15 mouse cellular contexts compared by ENCODE assay signal in genomic region chr6:100298945-100299344, GRCm38 (mm10). TPM values are rescaled to one million over a fixed set of nuclear protein-coding genes. Genes with fewer than 3 reads are reported as not detected.
DNase-seq lines count a peak whose midpoint lies in the region; ATAC-seq and TF ChIP-seq lines count a peak whose summit lies in the region.
"Had no signal": no experiment of that assay in that cellular context is flagged by ENCODE, and none has a peak within 500 bp of the region (broad histone marks: within the 10 kb centered on the region; RNA-seq: fewer than 3 reads in every experiment).

No protein-coding gene starts in this region.

- no peak overlapping the region for H3K9ac ChIP-seq in heart, embryonic 12.5 days
- H3K9ac ChIP-seq: liver, embryonic 14.5 days; neural tube, embryonic 13.5 days had no signal

- peak; percentile 96 for DNase-seq in heart, adult 11 months
- DNase-seq in lung, postnatal 10 days, result peak; percentile 12
- no peak for DNase-seq in lung, adult 2 months
- peak; percentile 35 for DNase-seq in brain, adult 2 months (ENCODE audit: low read depth, low spot score)
- no peak for DNase-seq in frontal cortex, postnatal 14 days (ENCODE audit: low spot score in 2 of 2)
- no peak for DNase-seq in right cerebral cortex, adult 2 months (ENCODE audit: low spot score in 2 of 2)
- DNase-seq: cerebellum, adult 9-10 months; right cerebral cortex, postnatal 4 days had no signal

- no peaks in the 10 kb centered on the region for H3K9me3 ChIP-seq in heart, embryonic 12.5 days (replicated peaks)
- H3K9me3 ChIP-seq: midbrain, embryonic 10.5 days; neural tube, embryonic 13.5 days had no signal

- no peak overlapping the region for H3K27ac ChIP-seq in heart, embryonic 12.5 days (ENCODE audit: poor library complexity, severe bottlenecking)
- H3K27ac ChIP-seq: liver, embryonic 14.5 days; midbrain, embryonic 10.5 days; neural tube, embryonic 13.5 days; stomach, postnatal 0 days had no signal

- TF ChIP-seq POLR2A in lung, adult 2 months (IDR thresholded peaks at IDR 0.05; ENCODE audit: borderline replicate concordance, extremely low read depth, low read depth, low read length), result no peak

- H3K4me1 ChIP-seq in heart, embryonic 12.5 days (replicated peaks), result peaks cover 6% of the 10 kb centered on the region
- no peaks in the 10 kb centered on the region for H3K4me1 ChIP-seq in lung, adult 2 months (ENCODE audit: control insufficient read depth, insufficient read depth, low read length)
- H3K4me1 ChIP-seq: neural tube, embryonic 13.5 days had no signal

- H3K4me2 ChIP-seq in heart, embryonic 12.5 days, result no peak overlapping the region
- H3K4me2 ChIP-seq: neural tube, embryonic 13.5 days had no signal

- no peak overlapping the region for H3K4me3 ChIP-seq in heart, embryonic 12.5 days
- no peak overlapping the region for H3K4me3 ChIP-seq in lung, adult 2 months (replicated peaks; ENCODE audit: extremely low read depth, low read depth, low read length)
- H3K4me3 ChIP-seq: midbrain, embryonic 10.5 days; neural tube, embryonic 13.5 days had no signal

- no peak for TF ChIP-seq CTCF in lung, adult 2 months (IDR thresholded peaks at IDR 0.05; ENCODE audit: insufficient read depth, low read length)

- peaks cover 35% of the 10 kb centered on the region for H3K27me3 ChIP-seq in heart, embryonic 12.5 days (replicated peaks)

- ATAC-seq in heart, embryonic 12.5 days (ENCODE audit: insufficient number of reproducible peaks, low FRiP score), result no peak; the same call in 1 of the 2 replicates
- ATAC-seq in hematopoietic stem cell, adult 5-6 weeks (replicated peaks in 1 of 2; ENCODE audit: insufficient read depth in 1 of 2, low FRiP score in 2 of 2, low TSS enrichment in 1 of 2, low read depth in 1 of 2, poor library complexity in 2 of 2, severe bottlenecking in 2 of 2), result peak; percentile 40 to 64; a peak in 3 of 4 replicates
- ATAC-seq: inflammation-experienced regulatory T-cells, adult 6 months had no signal

- no peaks in the 10 kb centered on the region for H3K36me3 ChIP-seq in heart, embryonic 12.5 days
- H3K36me3 ChIP-seq: midbrain, embryonic 10.5 days; neural tube, embryonic 13.5 days had no signal

- 37% methylated on average over 4 of the region's 4 CpGs for WGBS in heart, embryonic 12.5 days
- 52% methylated on average over 4 of the region's 4 CpGs for WGBS in lung, adult 2 months

RNA-seq across cellular contexts. Expression of gene Rybp, which starts 11.7 kb away (rescaled TPM):
- 17.1 and 18.0 TPM in 2 replicates for polyA plus RNA-seq in heart, embryonic 12.5 days (2016; fragmentation: Nextera tagmentation; extraction: Ambion mirVana)
- polyA plus RNA-seq in lung, adult 2 months (2012; rRNA removed), result 26.1 and 30.6 TPM in 2 replicates
- 31.8 and 62.6 TPM in 2 replicates for total RNA-seq in hematopoietic stem cell, adult 5-6 weeks (2017)

Comparison
In these comparisons a context has a peak if more than half of its experiments do, and no peak if none do; other contexts are left out.
1. DNase-seq: peak in heart, adult 11 months (single experiment), lung, postnatal 10 days (single experiment) and brain, adult 2 months (single experiment); none in lung, adult 2 months (single experiment), frontal cortex, postnatal 14 days (0 of 2) and right cerebral cortex, adult 2 months (0 of 2).